Comparison of ENCODE assay signal across 15 mouse cellular contexts in genomic region chr13:90502141-90502540, GRCm38 (mm10).
DNase-seq lines count a peak whose midpoint lies in the region; ATAC-seq lines count a peak whose summit lies in the region.
"Had no signal": no experiment of that assay in that cellular context is flagged by ENCODE, and none has a peak within 500 bp of the region (broad histone marks: within the 10 kb centered on the region; RNA-seq: fewer than 3 reads in every experiment).

No protein-coding gene starts in this region.

- intact Hi-C loops in left cerebral cortex, postnatal 4 days (cut with DNase I): no loop called here
- intact Hi-C loops in left cerebral cortex, postnatal 36 days (cut with DNase I): no loop called here

- H3K4me3 ChIP-seq in embryonic facial prominence, embryonic 14.5 days (ENCODE audit: low read depth, low read length): no peak overlapping the region
- H3K4me3 ChIP-seq: erythroblast, embryonic 14.5 days; hindbrain, embryonic 10.5 days; myocyte; stomach, embryonic 15.5 days had no signal

- no peaks in the 10 kb centered on the region for H3K9me3 ChIP-seq in embryonic facial prominence, embryonic 14.5 days (ENCODE audit: control insufficient read depth, low read length)
- H3K9me3 ChIP-seq: hindbrain, embryonic 10.5 days; stomach, embryonic 15.5 days had no signal

- no peak for ATAC-seq in embryonic facial prominence, embryonic 14.5 days (ENCODE audit: low read depth)
- no peak for ATAC-seq in granulocyte monocyte progenitor cell, adult 5-6 weeks (replicated peaks; ENCODE audit: poor library complexity, severe bottlenecking)

- H3K4me1 ChIP-seq in embryonic facial prominence, embryonic 14.5 days (ENCODE audit: control insufficient read depth, insufficient read depth, low read length): peaks cover 19% of the 10 kb centered on the region
- H3K4me1 ChIP-seq: stomach, embryonic 15.5 days had no signal

- 60% methylated on average over 1 of the region's 1 CpGs for WGBS in embryonic facial prominence, embryonic 14.5 days

- no peak overlapping the region for H3K4me2 ChIP-seq in embryonic facial prominence, embryonic 14.5 days (ENCODE audit: low read depth, low read length)
- H3K4me2 ChIP-seq: heart, embryonic 11.5 days; stomach, embryonic 15.5 days had no signal

- peak; percentile 50 for DNase-seq in left cerebral cortex, postnatal 4 days
- no peak for DNase-seq in left cerebral cortex, postnatal 36 days (ENCODE audit: low spot score in 2 of 2)
- DNase-seq in Muller cell, postnatal 12 days (ENCODE audit: inconsistent ontology term): peak; percentile 63
- DNase-seq in embryonic facial prominence, embryonic 14.5 days (ENCODE audit: low spot score): peak; percentile 62
- peak; percentile 38 for DNase-seq in kidney, postnatal 14 days
- DNase-seq in T-cell, adult 2 months (ENCODE audit: low spot score): no peak
- DNase-seq: cerebellum, postnatal 36 days; thymus, postnatal 36 days had no signal

- H3K9ac ChIP-seq in embryonic facial prominence, embryonic 14.5 days (ENCODE audit: low read depth, low read length): no peak overlapping the region
- H3K9ac ChIP-seq: stomach, embryonic 15.5 days had no signal

- H3K36me3 ChIP-seq in embryonic facial prominence, embryonic 14.5 days (ENCODE audit: control insufficient read depth, insufficient read depth, low read length): no peaks in the 10 kb centered on the region
- H3K36me3 ChIP-seq: hindbrain, embryonic 10.5 days; stomach, embryonic 15.5 days had no signal

- H3K27ac ChIP-seq in embryonic facial prominence, embryonic 14.5 days (replicated peaks; ENCODE audit: low read depth, low read length): peak overlapping the region; percentile 52; the same call in 1 of the 2 replicates
- H3K27ac ChIP-seq: hindbrain, embryonic 10.5 days; stomach, embryonic 15.5 days had no signal

- no peaks in the 10 kb centered on the region for H3K27me3 ChIP-seq in embryonic facial prominence, embryonic 14.5 days (replicated peaks; ENCODE audit: control insufficient read depth, insufficient read depth, low read length)
- H3K27me3 ChIP-seq: CH12.LX; stomach, embryonic 15.5 days had no signal

Comparison
In these comparisons a context has a peak if more than half of its experiments do, and no peak if none do; other contexts are left out.
1. DNase-seq: peak in left cerebral cortex, postnatal 4 days (single experiment), Muller cell, postnatal 12 days (single experiment), embryonic facial prominence, embryonic 14.5 days (single experiment) and kidney, postnatal 14 days (single experiment); none in left cerebral cortex, postnatal 36 days (0 of 2) and T-cell, adult 2 months (single experiment).